Mouse (Mus musculus) embryonic facial prominence, embryonic 13.5 days (tissue): ENCODE results near the gene Itpr2. TPM values are rescaled to one million over a fixed set of nuclear protein-coding genes. Genes with fewer than 3 reads are reported as not detected.

Experiments used
- ATAC-seq: fragments of 200-750 bp; cut with Nextera tagmentation; 2 replicates; pipeline ENCODE4 v1.8.0; 2017; ENCODE audit warnings: low read depth; ENCODE audit not compliant: insufficient number of reproducible peaks, insufficient read depth, low FRiP score, low TSS enrichment
- H3K27ac ChIP-seq: fragments of 300-500 bp; sonication (generic); 2 replicates; pipeline ENCODE4 v1.5.1; 2015; ENCODE audit warnings: moderate library complexity, mild to moderate bottlenecking, inconsistent platforms
- H3K27me3 ChIP-seq: fragments of 300-500 bp; sonication (generic); 2 replicates; pipeline ENCODE4 v1.6.1; 2015; ENCODE audit warnings: mild to moderate bottlenecking, inconsistent platforms
- H3K36me3 ChIP-seq: fragments of 300-500 bp; sonication (generic); 2 replicates; pipeline ENCODE4 v1.6.1; 2015; ENCODE audit warnings: mild to moderate bottlenecking, inconsistent platforms
- H3K4me1 ChIP-seq: fragments of 300-500 bp; sonication (generic); 2 replicates; pipeline ENCODE4 v1.6.1; 2015; ENCODE audit warnings: inconsistent platforms
- H3K4me2 ChIP-seq: fragments of 300-500 bp; sonication (generic); 2 replicates; pipeline ENCODE4 v1.6.1; 2015; ENCODE audit warnings: moderate library complexity, mild to moderate bottlenecking, inconsistent platforms
- H3K4me3 ChIP-seq: fragments of 300-500 bp; sonication (generic); 2 replicates; pipeline ENCODE4 v1.5.1; 2015; ENCODE audit warnings: mild to moderate bottlenecking, inconsistent platforms
- H3K9ac ChIP-seq: fragments of 300-500 bp; sonication (generic); 2 replicates; pipeline ENCODE4 v1.6.1; 2015; ENCODE audit warnings: mild to moderate bottlenecking, inconsistent platforms
- H3K9me3 ChIP-seq: fragments of 300-500 bp; sonication (generic); 2 replicates; pipeline ENCODE4 v1.6.1; 2016; ENCODE audit warnings: inconsistent platforms
- WGBS: fragments of 180-500 bp; shearing (Covaris S2); methylation state at CpG from one replicate; pipeline ENCODE4 v1.1.7; 2015; ENCODE audit warnings: mixed read lengths; 5-methylcytosine and 5-hydroxymethylcytosine counted together
- polyA plus RNA-seq: library from polyadenylated mRNA; unstranded; fragments of >200 nt; fragmentation: Nextera tagmentation; extraction: Ambion mirVana; gene quantifications from 2 replicates; pipeline ENCODE4 v1.2.1, GENCODE M21; 2015

The Itpr2 gene
- polyA plus RNA-seq, 1 experiment from 2014 or later: 9.3 TPM

DNA sequence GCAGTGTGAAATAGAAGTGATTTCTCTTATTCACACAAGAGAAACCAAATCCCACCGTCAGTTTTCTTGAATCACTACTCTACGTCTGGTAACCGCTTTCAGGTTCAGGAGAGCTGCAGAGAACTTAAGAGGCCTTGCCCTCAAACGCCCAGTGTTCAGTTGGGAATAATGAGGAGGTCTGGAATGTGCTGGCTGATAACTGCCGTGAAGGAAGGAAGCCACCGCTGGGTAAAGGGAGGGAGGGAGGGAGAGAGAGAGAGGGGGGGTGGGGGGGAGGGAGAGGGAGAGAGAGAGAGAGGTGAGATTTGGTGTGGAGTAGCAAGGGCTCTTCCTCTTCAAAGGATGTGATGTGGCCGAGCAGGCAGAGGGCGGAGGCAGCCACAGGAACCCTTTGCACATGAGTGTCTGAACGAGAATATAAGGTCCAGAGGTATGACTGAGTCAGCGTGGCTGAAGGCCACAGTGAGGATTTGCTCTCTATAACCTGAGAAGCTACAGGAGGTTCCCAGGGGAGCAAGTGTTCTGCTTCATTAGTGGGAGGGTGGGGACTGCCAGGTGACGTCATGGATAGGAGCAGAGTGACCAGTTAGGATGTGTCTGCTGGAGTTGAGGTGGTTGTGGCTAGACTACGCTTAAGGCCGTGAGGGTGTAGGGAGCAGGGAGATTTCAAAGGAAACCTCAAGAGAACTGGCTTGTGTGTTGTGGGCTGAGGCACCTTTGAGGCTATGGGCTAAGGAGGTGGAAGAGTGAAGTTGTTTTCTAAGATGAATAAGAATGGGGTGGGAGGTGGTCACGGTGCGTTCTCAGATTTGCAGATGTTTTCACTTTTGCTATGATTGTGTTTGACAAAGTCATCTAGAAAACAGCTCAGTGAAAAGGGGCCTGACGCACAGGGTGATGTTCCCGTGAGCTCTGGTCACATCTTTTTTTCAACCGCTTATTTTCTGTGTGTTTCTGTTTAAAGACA lies 421.2 kb downstream of the Itpr2 start:
- H3K9me3 ChIP-seq: no peaks in the 10 kb centered on the region
- H3K4me2 ChIP-seq: no peak overlapping the region
- 47% methylated on average over 18 of the region's 18 CpGs for WGBS
- H3K36me3 ChIP-seq: no peaks in the 10 kb centered on the region
- peaks cover 18% of the 10 kb centered on the region for H3K4me1 ChIP-seq
- no peak overlapping the region for H3K4me3 ChIP-seq
- ATAC-seq: no peak
- H3K9ac ChIP-seq: no peak overlapping the region
- H3K27ac ChIP-seq: no peak overlapping the region
- H3K27me3 ChIP-seq: no peaks in the 10 kb centered on the region

DNA sequence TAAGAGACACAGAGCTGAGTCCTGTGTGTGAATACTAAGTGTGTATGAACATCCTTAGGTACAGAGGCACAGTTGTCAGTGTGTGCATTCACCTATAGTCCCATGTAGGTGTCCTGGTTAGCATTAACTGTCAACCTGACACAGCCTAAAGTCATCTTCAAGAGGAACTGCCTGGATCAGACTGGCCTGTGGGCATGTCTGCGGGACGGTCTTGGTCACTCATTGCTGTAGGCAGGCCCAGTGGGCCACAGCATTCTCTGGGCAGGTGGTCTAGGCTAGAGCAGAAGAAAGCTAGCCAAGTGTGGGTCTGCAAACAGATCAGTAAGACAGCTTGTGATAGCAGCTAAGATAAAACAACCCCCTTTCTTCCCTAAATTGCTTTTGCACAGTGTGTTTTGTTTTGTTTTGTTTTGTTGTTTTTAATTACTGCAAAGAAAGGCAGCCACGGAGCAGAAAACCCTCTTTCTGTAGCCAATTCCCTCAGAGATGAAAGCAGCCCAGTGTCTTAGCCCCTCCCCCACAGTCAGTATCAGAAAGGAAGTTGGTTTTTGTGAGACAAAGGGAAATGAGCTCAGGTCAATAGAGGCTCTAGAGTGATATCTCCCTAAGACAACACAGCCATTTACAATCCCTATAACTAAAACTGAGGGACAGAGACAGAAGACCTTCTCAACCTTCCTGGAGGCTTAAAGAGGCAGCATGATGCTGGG lies 422.1 kb downstream of the Itpr2 start:
- no peak for ATAC-seq
- Histone ChIP-seq H3K27ac (no peak overlapping the region), H3K4me1 (peaks cover 18% of the 10 kb centered on the region), H3K9ac (no peak overlapping the region), H3K4me3 (no peak overlapping the region), H3K4me2 (no peak overlapping the region), H3K27me3 (no peaks in the 10 kb centered on the region), H3K36me3 (no peaks in the 10 kb centered on the region), H3K9me3 (no peaks in the 10 kb centered on the region)
- 45% methylated on average over 3 of the region's 3 CpGs for WGBS

DNA sequence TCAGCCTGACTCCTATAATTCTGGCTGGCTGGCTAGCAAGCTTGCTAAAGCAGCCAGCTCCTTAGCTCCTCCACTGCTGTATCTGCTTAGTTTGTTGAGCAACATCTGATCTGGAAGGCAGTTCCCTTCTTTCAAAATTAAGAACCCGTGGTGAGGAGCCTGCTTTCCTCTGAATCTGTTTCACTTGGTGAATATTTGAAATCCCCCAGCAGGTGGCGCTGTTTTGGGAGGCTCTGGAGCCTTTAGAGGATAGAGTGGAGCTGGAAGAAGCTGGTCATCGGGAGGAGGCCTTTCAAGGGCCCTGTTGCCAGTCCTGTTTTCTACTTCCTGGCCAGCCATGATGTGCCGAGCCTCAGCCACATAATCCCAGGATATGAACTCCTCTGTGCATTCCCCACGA lies 422.8 kb downstream of the Itpr2 start:
- H3K27ac ChIP-seq: no peak overlapping the region
- H3K36me3 ChIP-seq: no peaks in the 10 kb centered on the region
- no peak overlapping the region for H3K4me2 ChIP-seq
- no peaks in the 10 kb centered on the region for H3K9me3 ChIP-seq
- 44% methylated on average over 5 of the region's 5 CpGs for WGBS
- H3K4me1 ChIP-seq: peaks cover 18% of the 10 kb centered on the region
- H3K27me3 ChIP-seq: no peaks in the 10 kb centered on the region
- H3K4me3 ChIP-seq: no peak overlapping the region
- no peak overlapping the region for H3K9ac ChIP-seq
- ATAC-seq: no peak

DNA sequence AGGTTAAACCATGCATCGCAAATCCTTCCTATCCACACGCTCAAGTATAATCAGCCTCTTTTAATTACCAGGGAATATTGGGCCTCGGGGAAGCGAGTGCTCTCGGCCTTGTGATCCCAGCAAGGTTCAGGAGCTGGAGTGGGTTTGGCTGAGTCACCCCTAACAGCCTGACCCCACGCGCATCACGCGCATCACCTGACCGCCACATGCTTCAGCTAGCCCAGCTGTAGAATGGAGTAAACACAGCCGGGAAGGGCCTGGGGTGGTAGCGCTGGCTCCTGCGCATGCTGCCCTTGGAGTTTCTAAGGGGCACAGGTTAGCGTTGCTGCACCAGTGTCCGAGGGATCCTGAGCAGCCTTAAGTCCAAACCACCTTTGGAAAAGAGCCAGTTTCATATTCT lies 423.9 kb downstream of the Itpr2 start:
- Histone ChIP-seq H3K9ac (no peak overlapping the region), H3K9me3 (peaks cover 4% of the 10 kb centered on the region; the same call in 1 of the 2 replicates), H3K36me3 (no peaks in the 10 kb centered on the region), H3K4me3 (no peak overlapping the region), H3K27ac (no peak overlapping the region), H3K4me2 (no peak overlapping the region), H3K27me3 (no peaks in the 10 kb centered on the region), H3K4me1 (peaks cover 18% of the 10 kb centered on the region)
- WGBS: 82% methylated on average over 15 of the region's 15 CpGs
- ATAC-seq: no peak

DNA sequence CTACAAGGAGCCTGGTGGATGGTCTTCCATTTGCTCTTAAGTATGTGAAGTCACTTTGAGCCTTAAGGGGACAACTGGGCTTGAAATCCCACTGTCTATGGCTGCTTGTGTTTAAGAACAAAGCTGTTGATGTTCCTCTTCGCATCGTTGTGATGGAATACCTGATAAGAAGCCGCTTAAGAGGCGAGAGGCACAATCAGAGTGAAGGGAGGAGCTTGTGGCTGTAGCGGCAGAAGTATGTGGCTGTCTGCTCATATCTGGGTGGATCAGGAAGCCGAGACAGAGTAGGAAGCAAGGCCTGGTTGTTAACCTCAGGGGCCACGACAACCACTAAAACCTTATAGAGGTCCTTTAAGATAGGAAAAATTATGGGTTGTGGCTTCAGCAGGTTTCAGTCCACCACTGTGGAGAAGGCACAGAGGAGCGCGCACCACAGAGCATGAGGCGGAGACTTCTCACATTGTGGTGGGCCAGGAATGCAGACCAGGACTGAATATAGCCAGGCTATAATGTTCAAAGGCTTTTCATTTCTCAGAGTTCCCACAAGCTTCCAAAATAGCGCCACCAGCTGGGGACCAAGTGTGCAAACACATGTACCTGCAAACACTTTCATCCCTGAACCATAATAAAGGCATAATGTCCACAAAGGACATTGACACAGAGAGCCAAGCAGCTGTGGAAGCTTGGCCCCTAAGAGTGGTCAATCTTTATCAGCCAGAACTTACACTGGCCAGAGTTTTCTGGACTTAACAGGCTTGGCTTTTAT lies 424.7 kb downstream of the Itpr2 start:
- Histone ChIP-seq H3K4me1 (peaks cover 14% of the 10 kb centered on the region), H3K36me3 (no peaks in the 10 kb centered on the region), H3K4me2 (no peak overlapping the region), H3K27me3 (no peaks in the 10 kb centered on the region), H3K27ac (no peak overlapping the region), H3K9me3 (peaks cover 4% of the 10 kb centered on the region; the same call in 1 of the 2 replicates), H3K9ac (no peak overlapping the region), H3K4me3 (no peak overlapping the region)
- no peak for ATAC-seq
- 72% methylated on average over 11 of the region's 11 CpGs for WGBS

DNA sequence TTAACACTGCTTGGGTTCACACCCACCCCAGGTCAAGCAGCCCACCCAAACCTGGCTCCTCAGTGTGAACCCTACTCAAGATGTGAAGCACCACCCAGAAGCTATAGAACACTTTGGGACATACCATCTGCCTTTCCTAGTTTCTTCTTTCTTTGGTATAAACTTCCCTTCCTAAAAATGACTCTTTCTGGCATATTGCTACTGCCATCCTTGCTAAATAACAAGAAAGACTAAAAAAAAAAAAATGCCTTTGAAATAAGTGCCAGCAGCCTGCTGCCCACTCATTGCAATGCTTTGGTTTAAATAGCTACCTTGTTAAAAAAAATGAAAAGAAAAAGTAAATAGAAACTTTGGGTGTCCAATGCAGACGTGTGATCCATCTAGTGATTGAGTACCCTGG lies 429.2 kb downstream of the Itpr2 start:
- no peaks in the 10 kb centered on the region for H3K27me3 ChIP-seq
- H3K9me3 ChIP-seq: peaks cover 4% of the 10 kb centered on the region; the same call in 1 of the 2 replicates
- H3K4me3 ChIP-seq: no peak overlapping the region
- no peak overlapping the region for H3K9ac ChIP-seq
- 73% methylated on average over 1 of the region's 1 CpGs for WGBS
- H3K4me2 ChIP-seq: no peak overlapping the region
- no peak for ATAC-seq
- H3K4me1 ChIP-seq: no peaks in the 10 kb centered on the region
- H3K27ac ChIP-seq: no peak overlapping the region
- H3K36me3 ChIP-seq: no peaks in the 10 kb centered on the region

DNA sequence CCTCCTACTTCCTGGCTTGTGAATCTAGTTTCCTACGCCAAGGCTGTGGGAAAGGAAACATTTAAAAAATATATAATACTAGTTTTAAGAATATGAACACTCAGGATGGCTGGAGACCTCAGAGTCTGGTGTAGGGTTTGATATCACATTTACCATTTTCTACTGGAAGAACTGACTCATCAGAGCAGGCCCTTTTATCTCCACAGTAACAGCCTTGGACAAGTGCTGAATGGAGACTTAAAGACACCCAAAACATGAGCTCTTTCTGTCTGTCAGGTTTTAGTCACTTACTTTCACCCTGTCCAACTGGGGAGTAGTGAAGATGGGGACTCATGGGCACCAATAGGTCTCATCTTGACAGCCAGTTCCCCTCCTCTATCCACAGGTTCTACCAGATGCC lies 430.1 kb downstream of the Itpr2 start:
- Histone ChIP-seq H3K4me3 (no peak overlapping the region), H3K4me1 (no peaks in the 10 kb centered on the region), H3K27ac (no peak overlapping the region), H3K36me3 (no peaks in the 10 kb centered on the region), H3K9me3 (peaks cover 4% of the 10 kb centered on the region; the same call in 1 of the 2 replicates), H3K4me2 (no peak overlapping the region), H3K9ac (no peak overlapping the region), H3K27me3 (no peaks in the 10 kb centered on the region)
- 78% methylated on average over 1 of the region's 1 CpGs for WGBS
- ATAC-seq: no peak

Other genes starting within 250 kb of the Itpr2 start
- 94.1 and 108 TPM in 2 replicates for gene Fgfr1op2, start 75.0 kb upstream of the Itpr2 start, polyA plus RNA-seq
- 75.7 and 77.0 TPM in 2 replicates for gene Ints13, start 75.6 kb upstream of the Itpr2 start, polyA plus RNA-seq
- 139 and 151 TPM in 2 replicates for gene Med21, start 140.3 kb upstream of the Itpr2 start, polyA plus RNA-seq
- gene Tm7sf3, start 140.6 kb upstream of the Itpr2 start, polyA plus RNA-seq: 39.8 and 45.9 TPM in 2 replicates
- 19.4 and 19.5 TPM in 2 replicates for gene Stk38l, start 222.8 kb upstream of the Itpr2 start, polyA plus RNA-seq